Mouse (Mus musculus): ENCODE results near the gene Fbxw5. TPM values are rescaled to one million over a fixed set of nuclear protein-coding genes. Genes with fewer than 3 reads are reported as not detected.

Fbxw5 gene
- polyA plus RNA-seq, 1 experiment = 47.3 TPM

- H3K4me1 ChIP-seq (ENCODE audit: control insufficient read depth, insufficient read depth, insufficient read length, low read length) = peaks cover 18% of the 10 kb centered on the region
- H3K4me3 ChIP-seq (ENCODE audit: insufficient read depth, low read depth, low read length) = no peak overlapping the region
- H3K27ac ChIP-seq (replicated peaks; ENCODE audit: low read depth, low read length) = no peak overlapping the region
Observed at GRCm38 (mm10) chr2:25467606-25468303, 32.8 kb upstream of the Fbxw5 start.

GRCm38 (mm10) chr2:25468962-25469915 lies 31.3 kb upstream of the Fbxw5 start:
- Histone ChIP-seq H3K4me3 (ENCODE audit: insufficient read depth, low read depth, low read length) (no peak overlapping the region), H3K27ac (replicated peaks; ENCODE audit: low read depth, low read length) (no peak overlapping the region), H3K4me1 (ENCODE audit: control insufficient read depth, insufficient read depth, insufficient read length, low read length) (peaks cover 28% of the 10 kb centered on the region)

- Histone ChIP-seq H3K27ac (replicated peaks; ENCODE audit: low read depth, low read length) (no peak within 1 kb of the TSS), H3K4me1 (ENCODE audit: control insufficient read depth, insufficient read depth, insufficient read length, low read length) (peaks cover 27% of the 10 kb centered on the region), H3K4me3 (ENCODE audit: insufficient read depth, low read depth, low read length) (no peak within 1 kb of the TSS)
Observed at GRCm38 (mm10) chr2:25469969-25470368, 30.6 kb upstream of the Fbxw5 start, which contains the start of gene Ptgds. Gene Ptgds, minus strand, starts transcription at chr2:25470046.

GRCm38 (mm10) chr2:25472550-25472949 lies 28.0 kb upstream of the Fbxw5 start:
- peak overlapping the region; percentile 100 for H3K27ac ChIP-seq (replicated peaks; ENCODE audit: low read depth, low read length)
- no peak overlapping the region for H3K4me3 ChIP-seq (ENCODE audit: insufficient read depth, low read depth, low read length)
- peaks cover 16% of the 10 kb centered on the region for H3K4me1 ChIP-seq (ENCODE audit: control insufficient read depth, insufficient read depth, insufficient read length, low read length)

GRCm38 (mm10) chr2:25477541-25477940 lies 23.0 kb upstream of the Fbxw5 start:
- H3K4me1 ChIP-seq (ENCODE audit: control insufficient read depth, insufficient read depth, insufficient read length, low read length) = peaks cover 17% of the 10 kb centered on the region
- no peak overlapping the region for H3K4me3 ChIP-seq (ENCODE audit: insufficient read depth, low read depth, low read length)
- H3K27ac ChIP-seq (replicated peaks; ENCODE audit: low read depth, low read length) = no peak overlapping the region

GRCm38 (mm10) chr2:25477967-25478675 lies 22.4 kb upstream of the Fbxw5 start:
- Histone ChIP-seq H3K27ac (replicated peaks; ENCODE audit: low read depth, low read length) (peak overlapping the region; percentile 33), H3K4me1 (ENCODE audit: control insufficient read depth, insufficient read depth, insufficient read length, low read length) (peaks cover 17% of the 10 kb centered on the region), H3K4me3 (ENCODE audit: insufficient read depth, low read depth, low read length) (no peak overlapping the region)

- Histone ChIP-seq H3K4me1 (ENCODE audit: control insufficient read depth, insufficient read depth, insufficient read length, low read length) (peaks cover 7% of the 10 kb centered on the region), H3K4me3 (ENCODE audit: insufficient read depth, low read depth, low read length) (no peak overlapping the region), H3K27ac (replicated peaks; ENCODE audit: low read depth, low read length) (no peak overlapping the region)
Observed at GRCm38 (mm10) chr2:25479551-25480311, 20.8 kb upstream of the Fbxw5 start.

- Histone ChIP-seq H3K27ac (replicated peaks; ENCODE audit: low read depth, low read length) (no peak overlapping the region), H3K4me1 (ENCODE audit: control insufficient read depth, insufficient read depth, insufficient read length, low read length) (peaks cover 7% of the 10 kb centered on the region), H3K4me3 (ENCODE audit: insufficient read depth, low read depth, low read length) (no peak overlapping the region)
Observed at GRCm38 (mm10) chr2:25480541-25480940, 20.0 kb upstream of the Fbxw5 start.

- Histone ChIP-seq H3K4me3 (ENCODE audit: insufficient read depth, low read depth, low read length) (no peak overlapping the region), H3K4me1 (ENCODE audit: control insufficient read depth, insufficient read depth, insufficient read length, low read length) (peaks cover 7% of the 10 kb centered on the region), H3K27ac (replicated peaks; ENCODE audit: low read depth, low read length) (no peak overlapping the region)
Observed at GRCm38 (mm10) chr2:25482969-25483368, 17.6 kb upstream of the Fbxw5 start.

- Histone ChIP-seq H3K4me1 (ENCODE audit: control insufficient read depth, insufficient read depth, insufficient read length, low read length) (peaks cover 2% of the 10 kb centered on the region; the same call in 1 of the 2 replicates), H3K27ac (replicated peaks; ENCODE audit: low read depth, low read length) (no peak overlapping the region), H3K4me3 (ENCODE audit: insufficient read depth, low read depth, low read length) (no peak overlapping the region)
Observed at GRCm38 (mm10) chr2:25484901-25485647, 15.5 kb upstream of the Fbxw5 start.

GRCm38 (mm10) chr2:25487965-25488670 lies 12.4 kb upstream of the Fbxw5 start:
- Histone ChIP-seq H3K27ac (replicated peaks; ENCODE audit: low read depth, low read length) (no peak overlapping the region), H3K4me1 (ENCODE audit: control insufficient read depth, insufficient read depth, insufficient read length, low read length) (peaks cover 2% of the 10 kb centered on the region; the same call in 1 of the 2 replicates), H3K4me3 (ENCODE audit: insufficient read depth, low read depth, low read length) (no peak overlapping the region)

- Histone ChIP-seq H3K4me1 (ENCODE audit: control insufficient read depth, insufficient read depth, insufficient read length, low read length) (peaks cover 2% of the 10 kb centered on the region; the same call in 1 of the 2 replicates), H3K4me3 (ENCODE audit: insufficient read depth, low read depth, low read length) (no peak overlapping the region), H3K27ac (replicated peaks; ENCODE audit: low read depth, low read length) (no peak overlapping the region)
Observed at GRCm38 (mm10) chr2:25488671-25489068, 11.9 kb upstream of the Fbxw5 start.

- H3K4me3 ChIP-seq (ENCODE audit: insufficient read depth, low read depth, low read length) = no peak overlapping the region
- H3K27ac ChIP-seq (replicated peaks; ENCODE audit: low read depth, low read length) = no peak overlapping the region
- no peaks in the 10 kb centered on the region for H3K4me1 ChIP-seq (ENCODE audit: control insufficient read depth, insufficient read depth, insufficient read length, low read length)
Observed at GRCm38 (mm10) chr2:25492988-25493387, 7.6 kb upstream of the Fbxw5 start.
